Mouse (Mus musculus) heart, adult 2 months (tissue): Measurements from ENCODE around the gene Ddx43. TPM values are rescaled to one million over a fixed set of nuclear protein-coding genes. Genes with fewer than 3 reads are reported as not detected.

ENCODE experiments used
- DNase-seq, 2 experiments: peaks; one replicate each; pipeline ENCODE4 v3.0.0; 2021
- H3K27ac ChIP-seq: fragments of 200-600 bp; 2 replicates; pipeline ENCODE4 v1.8.1; 2022
- H3K27me3 ChIP-seq: fragments of 200-500 bp; 2 replicates; pipeline ENCODE4 v1.6.1; 2012; ENCODE audit warnings: mild to moderate bottlenecking, low read length, inconsistent platforms, mixed read lengths; ENCODE audit not compliant: control insufficient read depth, insufficient read depth
- H3K36me3 ChIP-seq: fragments of 200-500 bp; 2 replicates; pipeline ENCODE4 v1.6.1; 2012; ENCODE audit warnings: low read length, inconsistent platforms; ENCODE audit not compliant: control insufficient read depth, insufficient read depth
- H3K4me1 ChIP-seq: fragments of 200-500 bp; 2 replicates; pipeline ENCODE4 v1.6.1; 2011; ENCODE audit warnings: low read length; ENCODE audit not compliant: control insufficient read depth, insufficient read depth
- H3K4me3 ChIP-seq: fragments of 200-600 bp; 2 replicates; pipeline ENCODE4 v1.8.1; 2022
- H3K79me2 ChIP-seq: fragments of 200-500 bp; replicated peaks from 2 replicates; pipeline ENCODE4 v1.6.1; 2012; ENCODE audit warnings: mild to moderate bottlenecking, inconsistent platforms, low read length, moderate library complexity, mixed read lengths; ENCODE audit not compliant: control insufficient read depth, insufficient read depth
- H3K9ac ChIP-seq: fragments of 200-500 bp; 2 replicates; pipeline ENCODE4 v1.6.1; 2012; ENCODE audit warnings: low read depth, mild to moderate bottlenecking, control low read depth, inconsistent platforms, low read length, mixed read lengths
- CTCF ChIP-seq: fragments of 200-600 bp; IDR thresholded peaks from 2 replicates; pipeline ENCODE4 v1.8.1; 2022; ENCODE audit warnings: antibody characterized with exemption, mild to moderate bottlenecking, moderate library complexity
- EP300 ChIP-seq: fragments of 200-500 bp; IDR thresholded peaks from 2 replicates; pipeline ENCODE4 v1.6.1; 2011; ENCODE audit warnings: low read depth, low read length, control low read depth; ENCODE audit not compliant: insufficient read depth
- POLR2A ChIP-seq: fragments of 200-500 bp; IDR thresholded peaks from 2 replicates; pipeline ENCODE4 v1.6.1; 2011; ENCODE audit warnings: mild to moderate bottlenecking, low read depth, low read length, control low read depth; ENCODE audit not compliant: insufficient read depth
- WGBS: fragments of 180-500 bp; shearing (Covaris S2); methylation state at CpG from one replicate; pipeline ENCODE4 v1.1.7; 2018; 5-methylcytosine and 5-hydroxymethylcytosine counted together
- intact Hi-C: fragments of 180-260 bp; cut with DNase I; formaldehyde crosslinking; loops from one replicate; pipeline ENCODE4 v1.15.1; 2025
- polyA plus RNA-seq: library from polyadenylated mRNA; depleted of rRNA; stranded (reverse); fragments of >200 nt; gene quantifications from 2 replicates; pipeline ENCODE4 v1.2.3, GENCODE M21; 2012
- total RNA-seq, 2 experiments: library from RNA; stranded (reverse); gene quantifications; 2 replicates each; pipeline ENCODE4 v1.2.3; 2021

The Ddx43 gene
- total and polyA plus RNA-seq, 3 experiments = not detected

DNA sequence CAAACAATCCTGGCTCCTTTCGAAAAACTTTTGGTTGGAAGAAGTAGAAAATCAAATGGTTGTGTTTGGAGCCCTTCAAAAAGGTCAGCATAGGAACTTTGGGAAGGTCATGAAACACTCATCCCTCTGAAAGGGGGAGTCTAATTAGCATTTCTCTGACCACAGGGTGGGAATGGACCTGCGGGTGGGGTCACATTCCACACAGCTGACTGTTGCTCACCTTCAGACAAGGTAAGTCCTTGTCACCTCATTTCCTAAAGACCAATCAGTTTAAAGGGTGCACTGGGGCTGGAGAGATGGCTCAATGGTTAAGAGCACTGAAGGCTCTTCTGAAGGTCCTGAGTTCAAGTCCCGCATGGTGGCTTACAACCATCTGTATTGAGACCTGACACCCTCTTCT lies 24.1 kb upstream of the Ddx43 start:
- Histone ChIP-seq H3K79me2 (no peaks in the 10 kb centered on the region), H3K4me1 (no peaks in the 10 kb centered on the region)
- WGBS = 91% methylated on average over 3 of the region's 3 CpGs

DNA sequence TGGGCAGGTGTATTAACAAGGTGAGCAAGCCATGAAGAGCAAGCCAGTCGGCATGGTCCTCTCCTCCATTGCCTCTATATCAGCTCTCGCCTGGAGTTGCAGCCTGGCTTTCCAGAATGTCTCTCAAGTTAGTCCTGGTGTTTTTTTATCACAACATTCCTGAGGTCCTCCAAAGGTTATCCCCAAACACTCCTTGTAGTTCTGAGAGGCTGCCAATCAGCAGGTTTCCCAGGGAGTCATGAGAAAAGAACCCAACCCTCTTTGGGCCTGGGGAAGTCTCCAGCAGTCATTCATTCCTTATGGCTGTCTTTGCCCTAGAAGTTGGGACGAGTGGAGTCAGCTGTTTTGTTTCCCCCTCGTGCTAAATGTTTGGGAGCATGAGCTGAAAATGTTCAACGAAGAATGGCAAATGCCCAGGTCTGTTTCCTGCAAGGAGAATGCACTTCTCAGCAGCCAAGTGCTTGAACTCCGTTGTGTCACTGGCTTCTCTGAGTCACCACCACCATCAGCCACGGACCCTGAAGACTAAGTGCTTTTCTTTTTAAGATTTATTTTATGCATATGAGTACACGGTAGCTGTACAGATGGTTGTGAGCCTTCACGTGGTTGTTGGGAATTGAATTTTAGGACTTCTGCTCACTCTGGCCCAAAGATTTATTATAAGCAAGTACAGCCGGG lies 22.6 kb upstream of the Ddx43 start:
- intact Hi-C loops = no loop called here
- no peaks in the 10 kb centered on the region for H3K36me3 ChIP-seq
- H3K79me2 ChIP-seq = no peaks in the 10 kb centered on the region
- no peaks in the 10 kb centered on the region for H3K4me1 ChIP-seq
- TF ChIP-seq POLR2A (no peak), EP300 (no peak), CTCF (no peak)
- no peak overlapping the region for H3K4me3 ChIP-seq
- WGBS = 60% methylated on average over 10 of the region's 10 CpGs
- no peak overlapping the region for H3K9ac ChIP-seq
- no peak for DNase-seq
- no peak overlapping the region for H3K27ac ChIP-seq
- H3K27me3 ChIP-seq = 0 out of 2 replicates have a peak, but pooled peaks cover under 1% of the 10 kb centered on the region

More for the DNA sequence above, 24.1 kb upstream of the Ddx43 start:
- intact Hi-C loops = no loop called here
- H3K4me3 ChIP-seq = no peak overlapping the region
- no peaks in the 10 kb centered on the region for H3K36me3 ChIP-seq
- no peak for DNase-seq
- no peak for TF ChIP-seq CTCF
- TF ChIP-seq EP300 = no peak
- no peak for TF ChIP-seq POLR2A
- H3K27ac ChIP-seq = no peak overlapping the region
- H3K27me3 ChIP-seq = no peaks in the 10 kb centered on the region
- H3K9ac ChIP-seq = no peak overlapping the region

DNA sequence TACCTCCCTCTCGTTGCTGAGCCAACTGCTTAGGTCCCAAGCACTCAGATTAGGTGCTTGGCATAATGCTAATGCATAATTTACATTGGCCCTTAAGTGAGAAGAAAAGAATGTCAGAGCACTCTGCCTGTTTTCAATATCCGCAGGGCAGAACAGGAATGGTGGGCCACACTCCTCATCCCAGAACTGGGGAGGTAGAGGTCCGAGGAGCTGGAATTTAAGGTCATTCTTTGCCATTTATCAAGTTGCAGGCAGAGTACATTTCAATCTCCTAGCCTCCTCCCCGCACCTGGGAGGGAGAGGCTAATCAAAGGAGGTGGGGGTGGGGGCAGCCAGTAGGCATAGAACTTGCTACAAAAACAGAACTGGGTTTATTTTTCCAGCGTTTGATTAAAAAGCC lies 21.2 kb upstream of the Ddx43 start:
- Histone ChIP-seq H3K9ac (no peak overlapping the region), H3K79me2 (no peaks in the 10 kb centered on the region), H3K27ac (no peak overlapping the region), H3K36me3 (no peaks in the 10 kb centered on the region), H3K4me1 (no peaks in the 10 kb centered on the region), H3K27me3 (0 out of 2 replicates have a peak, but pooled peaks cover 1% of the 10 kb centered on the region), H3K4me3 (no peak overlapping the region)
- 64% methylated on average over 5 of the region's 5 CpGs for WGBS
- no peak for DNase-seq
- intact Hi-C loops = no loop called here
- no peak for TF ChIP-seq POLR2A
- TF ChIP-seq CTCF = no peak
- TF ChIP-seq EP300 = no peak

DNA sequence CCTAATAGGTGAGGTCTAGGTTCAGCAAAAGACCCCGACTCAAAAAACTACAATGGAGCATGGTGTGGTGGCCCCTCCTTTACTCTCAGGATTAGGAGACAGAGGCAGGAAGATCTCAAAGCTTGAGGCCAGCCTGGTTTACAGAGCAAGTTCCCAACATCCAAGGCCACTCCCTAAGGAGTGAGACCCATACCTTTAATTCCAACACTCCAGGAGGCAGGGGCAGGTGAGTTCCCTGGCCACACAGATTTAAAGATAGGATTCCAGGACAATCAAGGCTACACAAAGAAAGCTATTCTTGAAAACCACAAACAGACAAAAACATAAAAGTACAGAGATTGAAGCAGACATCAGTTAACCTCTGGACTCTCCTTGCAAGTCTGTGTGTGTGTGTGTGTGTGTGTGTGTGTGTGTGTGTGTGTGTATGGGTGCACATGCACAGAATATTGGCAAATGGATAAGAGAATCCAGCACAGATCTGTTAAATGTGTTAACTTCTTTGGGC lies 20.6 kb upstream of the Ddx43 start:
- 74% methylated on average over 1 of the region's 1 CpGs for WGBS
- Histone ChIP-seq H3K27ac (no peak overlapping the region), H3K4me1 (no peaks in the 10 kb centered on the region), H3K36me3 (no peaks in the 10 kb centered on the region), H3K4me3 (no peak overlapping the region), H3K27me3 (0 out of 2 replicates have a peak, but pooled peaks cover 1% of the 10 kb centered on the region), H3K79me2 (no peaks in the 10 kb centered on the region), H3K9ac (no peak overlapping the region)
- intact Hi-C loops = no loop called here
- TF ChIP-seq EP300 (no peak), CTCF (no peak), POLR2A (no peak)
- no peak for DNase-seq

DNA sequence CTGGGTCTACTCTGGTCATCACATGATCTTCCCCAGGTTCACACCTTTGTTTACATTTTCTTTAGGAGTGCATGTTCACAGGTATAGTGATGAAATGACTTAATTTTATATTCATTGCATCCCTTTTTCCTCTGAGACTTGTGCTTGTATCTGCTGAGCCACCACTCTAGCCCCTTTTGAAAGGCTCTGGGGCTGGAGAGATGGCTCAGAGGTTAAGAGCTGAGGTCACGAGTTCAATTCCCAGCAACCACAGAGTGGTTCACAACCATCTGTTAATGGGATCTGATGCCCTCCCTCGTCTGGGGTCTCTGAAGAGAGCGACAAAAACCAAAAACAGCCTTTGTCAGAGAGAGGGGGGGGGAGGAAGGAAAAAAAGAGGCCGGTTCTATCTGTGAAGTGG lies 20.1 kb upstream of the Ddx43 start:
- no peaks in the 10 kb centered on the region for H3K4me1 ChIP-seq
- no peaks in the 10 kb centered on the region for H3K36me3 ChIP-seq
- no peak for DNase-seq
- no peak overlapping the region for H3K9ac ChIP-seq
- 0 out of 2 replicates have a peak, but pooled peaks cover 1% of the 10 kb centered on the region for H3K27me3 ChIP-seq
- intact Hi-C loops = no loop called here
- H3K4me3 ChIP-seq = no peak overlapping the region
- TF ChIP-seq EP300 (no peak), POLR2A (no peak), CTCF (no peak)
- H3K27ac ChIP-seq = no peak overlapping the region
- no peaks in the 10 kb centered on the region for H3K79me2 ChIP-seq
- WGBS = 80% methylated on average over 4 of the region's 4 CpGs

DNA sequence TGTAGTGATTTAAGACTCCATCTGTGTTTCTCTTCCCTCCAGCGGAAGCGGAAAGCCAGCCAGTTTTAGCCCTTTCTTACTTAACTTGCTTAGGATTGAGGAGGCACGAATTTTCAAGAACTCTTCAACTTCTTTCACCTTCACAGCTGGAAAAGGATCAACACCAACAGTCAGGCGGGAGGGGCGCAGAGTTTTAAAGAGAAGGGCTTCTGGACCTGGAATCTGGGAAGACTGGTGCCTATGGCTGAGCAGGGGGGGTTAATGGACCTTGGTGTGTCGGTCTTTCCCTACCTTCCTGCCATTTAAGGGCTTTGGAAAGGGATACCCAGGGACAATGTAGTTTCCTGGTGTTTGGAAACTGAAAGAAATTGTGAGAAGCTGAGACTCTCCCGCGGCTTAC lies 18.0 kb upstream of the Ddx43 start:
- Histone ChIP-seq H3K9ac (no peak overlapping the region), H3K4me1 (no peaks in the 10 kb centered on the region), H3K79me2 (no peaks in the 10 kb centered on the region), H3K27me3 (0 out of 2 replicates have a peak, but pooled peaks cover 1% of the 10 kb centered on the region), H3K27ac (no peak overlapping the region), H3K4me3 (no peak overlapping the region), H3K36me3 (no peaks in the 10 kb centered on the region)
- intact Hi-C loops = no loop called here
- TF ChIP-seq EP300 (no peak), CTCF (no peak), POLR2A (no peak)
- WGBS = 49% methylated on average over 8 of the region's 8 CpGs
- no peak for DNase-seq
